Mouse (Mus musculus) ES-E14 (cell line): ENCODE measurements at regions not wholly inside any gene's neighbourhood (a gene's known extent, or its start where the extent isn't known, plus 50 kb on each side); places are given as distances from the start of the nearest gene placed in this dataset.

Experiments
- CHD2 ChIP-seq: IDR thresholded peaks from 2 replicates; pipeline ENCODE4 v1.6.1; 2014; ENCODE audit warnings: mild to moderate bottlenecking, low read depth, low read length, inconsistent platforms
- ZNF384 ChIP-seq: IDR thresholded peaks from 2 replicates; pipeline ENCODE4 v1.6.1; 2012; ENCODE audit warnings: low read depth, low read length, inconsistent platforms

DNA sequence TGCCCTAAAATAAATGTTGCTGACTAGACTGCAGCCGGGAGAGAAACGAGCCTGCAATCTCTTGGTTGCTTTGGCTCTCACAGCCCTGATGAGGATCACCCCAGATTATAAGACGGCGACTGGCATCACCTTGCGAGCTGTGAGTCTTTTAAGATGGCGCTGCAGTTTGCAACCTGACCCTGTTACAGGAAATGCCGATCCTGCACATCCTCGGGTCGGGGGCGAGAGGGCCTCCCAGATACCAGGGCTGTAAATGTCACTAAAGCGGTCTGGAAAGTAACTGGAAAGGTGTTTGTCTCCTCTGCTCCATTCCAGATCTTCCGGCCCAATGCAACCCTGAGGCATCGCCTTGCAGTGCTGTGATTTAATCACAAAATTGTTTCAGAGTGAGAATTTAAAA is 53.4 kb downstream of the Cartpt start:
- TF ChIP-seq ZNF384 (no peak), CHD2 (no peak)
